Mouse (Mus musculus): ENCODE data around the gene Wdr82. TPM values are rescaled to one million over a fixed set of nuclear protein-coding genes. Genes with fewer than 3 reads are reported as not detected.
A peak's percentile ranks its signal among the peaks of the same experiment; 100 is the strongest.
"Not testable (repeated sequence)": the region's sequence is repeated elsewhere in the genome, so short reads cannot be mapped to it uniquely, and the experiment has no call there.

Wdr82 gene
- total RNA-seq, 2 experiments from 2014 or later: 34.6 to 43.4 TPM

DNA sequence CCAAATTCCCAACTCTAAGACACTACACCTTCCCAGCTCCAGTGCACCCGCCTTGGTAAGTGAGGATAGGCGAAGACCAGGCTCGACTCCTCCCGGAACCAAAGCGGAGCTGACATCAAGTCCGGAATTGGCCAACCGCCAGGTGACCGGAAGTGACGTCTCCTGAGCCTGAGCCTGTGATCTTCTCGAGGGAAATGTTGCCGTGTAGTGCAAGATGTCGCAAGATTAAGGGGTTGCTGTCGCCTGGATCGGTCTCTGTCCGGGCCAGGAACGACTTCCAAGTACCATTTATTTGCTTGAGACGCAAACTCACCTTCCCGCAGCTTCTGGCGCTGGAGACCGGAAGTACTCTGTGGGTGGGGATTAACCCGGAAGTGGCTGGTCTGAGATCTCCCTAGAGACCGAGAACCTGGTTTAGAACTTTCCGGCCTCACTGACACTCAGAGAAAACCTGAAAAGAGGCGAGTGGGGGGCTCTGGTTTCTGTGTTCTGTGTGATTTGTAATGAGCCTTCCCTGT is 10.9 kb upstream of the Wdr82 start:
- intact Hi-C loops (cut with DNase I): loop anchor here (1.0 to 5.0 kb wide), 6 partner anchors 10 to 317 kb away; partner anchors contain the start of genes Parp3, Rrp9, Twf2 and Wdr82
- DNase-seq: peak; percentile 99

DNA sequence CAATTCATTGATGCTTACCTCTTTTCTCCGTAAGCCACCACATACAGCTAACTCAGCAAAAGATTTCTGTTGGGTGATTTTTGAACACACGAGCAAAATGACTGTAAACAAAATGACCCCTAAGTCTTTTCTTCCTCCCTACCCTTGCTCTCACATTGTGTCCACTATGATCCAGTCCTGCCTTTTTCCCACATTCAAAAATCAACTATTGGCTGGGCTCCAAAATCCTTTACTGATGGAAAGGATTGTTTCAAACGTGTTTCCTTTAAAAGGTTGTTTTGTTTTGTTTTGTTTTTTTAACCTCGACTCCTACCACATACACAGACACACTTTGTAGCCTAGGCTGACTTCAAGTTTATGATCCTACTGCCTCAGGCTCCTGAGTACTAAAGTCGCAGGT is 10.3 kb upstream of the Wdr82 start:
- intact Hi-C loops (cut with DNase I): loop anchor here (1.0 to 5.0 kb wide), 2 partner anchors 10 to 42 kb away; partner anchors contain the start of genes Twf2 and Wdr82
- no peak for DNase-seq

- intact Hi-C loops (cut with DNase I): no loop called here
- DNase-seq: no peak
Observed at GRCm38 (mm10) chr9:106166709-106167108, 4.0 kb upstream of the Wdr82 start.

DNA sequence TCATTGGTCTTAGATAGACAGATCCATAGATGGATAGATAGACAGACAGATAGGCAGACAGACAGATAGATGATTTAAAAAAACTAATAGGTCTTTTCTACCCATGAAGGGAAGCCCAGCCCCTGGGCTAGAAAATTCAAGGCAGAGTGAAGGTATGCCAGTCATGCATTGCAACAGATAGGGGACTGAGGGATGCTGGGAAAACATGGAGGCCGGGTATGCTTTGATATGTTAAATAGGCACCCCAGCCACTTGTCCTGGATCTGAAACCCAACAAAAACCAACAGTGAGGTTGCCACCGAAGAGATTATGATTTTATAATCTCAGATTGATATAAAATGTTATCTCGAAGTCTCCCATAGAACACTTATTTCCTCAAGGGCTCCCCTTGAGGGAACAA is 3.5 kb upstream of the Wdr82 start:
- intact Hi-C loops (cut with DNase I): no loop called here
- DNase-seq: no peak

DNA sequence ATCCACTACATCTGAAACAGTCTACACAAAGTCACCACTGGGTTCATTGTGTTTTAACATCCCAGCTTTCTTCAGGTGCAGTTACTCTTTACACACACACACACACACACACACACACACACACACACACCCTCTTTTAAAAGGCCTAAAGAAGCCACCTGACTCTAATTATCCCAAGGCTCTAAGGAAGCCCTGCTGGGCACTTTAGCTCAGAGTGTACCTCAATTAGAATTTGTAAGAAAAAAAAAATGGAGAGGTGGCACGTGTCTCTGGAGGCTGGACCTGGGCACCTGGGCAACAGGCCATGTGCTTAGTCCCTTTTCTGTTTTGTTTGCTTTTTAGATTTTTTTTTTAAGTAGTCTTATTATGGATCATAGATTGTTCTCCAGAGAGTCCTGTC is 3.0 kb upstream of the Wdr82 start:
- no peak for DNase-seq
- intact Hi-C loops (cut with DNase I): no loop called here

- intact Hi-C loops (cut with DNase I): not testable (repeated sequence)
Observed at GRCm38 (mm10) chr9:106169006-106169405, 1.7 kb upstream of the Wdr82 start.

DNA sequence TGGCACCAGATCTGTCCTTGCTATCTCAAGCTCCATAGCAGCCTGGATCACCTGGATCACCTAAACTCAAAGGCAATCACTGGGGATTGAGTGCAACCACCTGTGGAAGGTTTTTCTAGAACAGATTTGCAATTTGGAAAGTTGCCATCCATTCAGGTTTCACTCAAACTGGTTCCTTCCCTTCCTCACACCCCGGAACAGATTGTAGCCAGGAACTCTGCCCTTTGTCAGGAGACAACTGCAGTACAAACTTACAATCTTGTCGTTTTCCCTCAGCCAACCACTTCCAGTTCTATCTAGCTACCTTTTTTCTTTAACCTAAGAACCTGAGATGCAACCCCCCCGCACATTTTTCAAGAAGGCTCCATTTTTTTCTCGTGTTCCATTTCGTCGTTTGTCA is 811 bp upstream of the Wdr82 start:
- intact Hi-C loops (cut with DNase I): loop anchor here (1.0 to 10.0 kb wide), 2 partner anchors 10 to 715 kb away; partner anchors contain the start of gene Rbm15b
- DNase-seq: no peak

More at GRCm38 (mm10) chr9:106169006-106169405, 1.7 kb upstream of the Wdr82 start:
- not testable (repeated sequence) for DNase-seq

DNA sequence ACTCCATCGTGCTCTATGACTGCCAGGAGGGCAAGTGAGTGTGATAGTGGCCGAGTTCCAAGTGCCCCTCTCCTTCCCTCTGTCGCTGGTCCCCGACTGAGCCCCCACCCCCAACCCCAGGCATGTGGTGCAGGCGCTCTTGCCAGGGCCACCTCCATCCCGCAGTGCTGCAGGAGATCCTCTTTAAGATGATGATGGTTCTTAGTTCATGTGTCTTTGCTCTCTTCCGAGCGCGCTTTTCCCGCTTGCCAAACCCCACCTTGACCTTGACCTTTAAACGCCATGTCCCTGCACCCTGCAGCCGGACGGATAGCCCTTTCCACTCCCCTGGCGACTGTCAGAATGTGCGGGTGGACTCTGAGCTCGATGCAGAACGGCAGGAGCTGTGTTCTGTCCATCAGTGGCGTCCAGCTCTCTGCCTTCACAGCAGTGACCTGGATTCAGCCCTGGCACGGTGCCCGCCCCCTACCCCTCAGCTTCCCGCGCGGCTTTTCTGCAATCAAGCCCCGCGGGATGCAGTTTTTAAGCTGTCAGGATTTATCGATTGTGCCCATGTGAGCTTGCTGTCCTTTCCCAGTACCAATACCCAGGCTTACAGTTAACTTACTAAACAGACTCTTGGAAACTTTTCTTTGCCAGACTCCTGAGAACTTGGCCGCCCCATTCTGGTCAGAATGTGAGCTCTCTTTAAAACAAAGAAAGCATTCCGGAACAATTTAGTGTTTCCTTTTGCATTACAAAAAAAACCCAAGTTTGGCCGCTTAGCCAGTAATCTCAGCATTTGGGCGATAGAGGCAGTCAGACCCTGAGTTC is 824 bp downstream of the Wdr82 start:
- peak; percentile 72 to 76 for DNase-seq
- intact Hi-C loops (cut with DNase I): loop anchor here (2.0 to 10.0 kb wide), 2 partner anchors 25 to 713 kb away; partner anchors contain the start of gene Rbm15b

DNA sequence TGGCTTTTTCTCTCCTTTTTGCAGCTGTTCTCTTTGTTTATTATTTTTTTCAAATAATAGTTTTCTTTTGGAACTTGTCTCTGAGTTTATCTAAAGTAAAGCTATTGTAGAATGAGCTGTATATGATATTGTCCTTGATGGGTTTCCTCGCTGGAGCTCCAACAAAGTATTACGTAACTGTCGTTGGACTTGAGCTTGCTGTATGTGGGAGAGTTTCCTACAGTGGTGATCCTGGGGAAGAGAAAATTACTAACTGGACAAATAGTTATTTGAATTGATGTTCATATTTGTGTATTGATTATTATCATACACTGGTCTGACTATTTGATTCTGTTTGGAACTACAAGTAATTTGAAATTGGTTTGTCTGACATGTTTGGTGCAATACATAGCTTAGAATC is 1.8 kb downstream of the Wdr82 start:
- intact Hi-C loops (cut with DNase I): loop anchor here (2.0 to 10.0 kb wide), 2 partner anchors 24 to 712 kb away; partner anchors contain the start of gene Rbm15b

DNA sequence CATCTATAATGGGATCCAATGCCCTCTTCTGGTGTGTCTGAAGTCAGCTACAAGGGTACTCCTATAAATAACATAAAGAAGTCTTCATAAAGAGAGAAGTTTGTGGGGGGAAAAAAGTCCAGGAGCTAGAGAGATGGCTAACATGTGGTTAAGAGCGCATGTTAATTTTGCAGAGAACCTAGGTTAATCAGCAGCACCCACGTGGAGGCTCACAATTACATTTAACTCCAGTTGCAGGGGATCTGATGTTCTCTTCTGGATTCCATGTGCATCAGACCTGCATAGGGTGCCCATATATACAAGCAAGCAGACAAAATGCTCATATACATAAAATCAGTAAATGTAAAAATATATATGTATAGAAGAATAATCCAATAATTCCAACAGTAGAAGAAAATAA is 2.6 kb downstream of the Wdr82 start:
- intact Hi-C loops (cut with DNase I): loop anchor here (2.0 to 10.0 kb wide), 2 partner anchors 23 to 711 kb away; partner anchors contain the start of gene Rbm15b
- DNase-seq: no peak

More for the DNA sequence above, 1.8 kb downstream of the Wdr82 start:
- DNase-seq: no peak

DNA sequence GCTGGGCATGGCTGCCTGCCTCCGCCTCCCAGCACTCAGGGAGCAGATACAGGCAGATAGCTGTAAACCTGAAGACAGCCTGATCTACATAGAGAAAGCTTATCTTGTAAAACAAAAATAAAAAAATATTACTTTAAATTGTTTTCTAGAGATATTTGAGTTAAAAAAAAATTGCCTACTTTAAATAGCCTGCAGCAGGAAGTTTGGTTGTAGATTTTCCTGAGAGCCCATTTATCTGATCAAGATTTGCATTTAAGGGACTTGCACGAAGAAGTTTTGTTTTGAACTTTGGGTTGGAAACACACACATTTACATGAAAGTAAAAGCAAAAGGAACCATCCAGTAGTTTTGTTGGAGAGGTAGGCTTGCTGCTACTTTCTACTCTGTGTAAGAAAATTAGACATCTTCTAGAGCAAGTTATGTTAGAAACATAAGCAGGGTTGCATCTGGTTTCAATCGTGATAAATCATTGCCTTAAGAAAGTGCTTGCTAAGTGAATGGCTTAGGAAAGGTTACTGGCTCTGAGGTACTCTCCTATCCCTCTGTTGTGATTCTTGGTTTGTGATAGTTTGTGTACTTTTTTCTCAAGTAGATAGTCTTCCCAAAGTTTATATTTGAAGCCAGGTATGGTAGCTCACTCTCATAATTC is 4.9 kb downstream of the Wdr82 start:
- intact Hi-C loops (cut with DNase I): loop anchor here (10.0 kb wide), 1 partner anchor 709 kb away; the partner anchor contains the start of gene Rbm15b
- DNase-seq: no peak

- no peak for DNase-seq
- intact Hi-C loops (cut with DNase I): loop anchor here (10.0 kb wide), 1 partner anchor 708 kb away; the partner anchor contains the start of gene Rbm15b
Observed at GRCm38 (mm10) chr9:106176769-106177168, 6.0 kb downstream of the Wdr82 start.

- intact Hi-C loops (cut with DNase I): loop anchor here (10.0 kb wide), 1 partner anchor 707 kb away; the partner anchor contains the start of gene Rbm15b
- DNase-seq: no peak
Observed at GRCm38 (mm10) chr9:106177799-106178198, 7.1 kb downstream of the Wdr82 start.

DNA sequence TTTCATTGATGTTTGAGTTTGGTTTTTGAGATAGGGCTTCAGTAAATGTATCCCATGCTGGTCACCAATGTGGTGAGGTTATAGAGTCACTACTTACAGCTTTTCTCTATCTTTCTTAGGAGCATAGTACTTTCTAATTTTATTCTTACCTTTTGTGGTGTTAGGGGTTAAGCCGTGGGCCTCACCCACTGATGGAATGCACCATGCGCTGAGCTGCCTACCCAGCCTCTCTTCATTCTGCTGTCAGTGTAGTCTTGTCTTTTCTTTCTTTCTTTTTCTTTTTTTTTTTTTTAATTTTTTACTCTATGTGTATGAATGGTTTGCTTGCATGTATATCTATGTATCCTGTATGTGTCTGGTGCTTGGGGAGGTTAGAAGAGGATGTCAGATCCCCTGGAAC is 8.7 kb downstream of the Wdr82 start:
- intact Hi-C loops (cut with DNase I): loop anchor here (10.0 kb wide), 1 partner anchor 705 kb away; the partner anchor contains the start of gene Rbm15b

DNA sequence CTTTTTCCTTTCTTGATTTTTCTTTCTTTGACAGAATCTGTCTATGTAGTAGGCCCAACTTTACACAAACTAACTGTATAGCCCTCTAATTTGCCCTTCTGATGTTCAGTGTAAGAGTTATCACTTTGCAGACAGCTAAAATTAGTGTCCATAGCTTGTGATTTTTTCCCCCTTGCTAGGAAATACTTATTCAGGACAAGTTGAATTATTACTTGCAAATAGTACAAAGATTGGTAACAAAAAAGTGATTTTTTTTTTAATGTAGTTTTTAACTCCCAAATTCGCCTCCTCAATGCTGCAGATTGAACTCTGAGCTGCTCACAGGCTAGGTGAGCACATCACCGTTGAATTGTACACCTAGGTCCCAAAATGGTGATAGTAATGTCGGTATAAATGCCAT is 9.2 kb downstream of the Wdr82 start:
- intact Hi-C loops (cut with DNase I): loop anchor here (10.0 kb wide), 1 partner anchor 705 kb away; the partner anchor contains the start of gene Rbm15b
- DNase-seq: no peak

More for the DNA sequence above, 8.7 kb downstream of the Wdr82 start:
- no peak for DNase-seq

- intact Hi-C loops (cut with DNase I): no loop called here
Observed at GRCm38 (mm10) chr9:106182146-106182545, 11.4 kb downstream of the Wdr82 start.

DNA sequence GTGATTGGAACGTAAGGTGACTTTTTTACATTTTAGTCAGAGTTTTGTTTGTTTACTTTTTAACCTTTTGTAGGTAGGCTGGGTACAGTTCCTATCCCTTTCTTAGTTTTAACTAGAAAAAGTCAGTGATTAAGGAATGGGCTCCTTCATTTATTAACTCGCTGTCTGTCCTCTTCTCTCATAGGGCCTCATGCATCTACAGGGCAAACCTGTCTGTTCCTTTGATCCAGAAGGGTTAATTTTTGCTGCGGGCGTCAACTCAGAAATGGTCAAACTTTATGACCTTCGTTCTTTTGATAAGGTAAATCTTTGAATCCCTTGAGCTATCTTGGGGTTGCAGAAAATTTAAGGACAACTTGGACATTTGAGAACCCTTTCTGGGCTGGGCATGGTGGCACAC is 13.3 kb downstream of the Wdr82 start:
- intact Hi-C loops (cut with DNase I): no loop called here
- DNase-seq: no peak

More at GRCm38 (mm10) chr9:106182146-106182545, 11.4 kb downstream of the Wdr82 start:
- DNase-seq: no peak

DNA sequence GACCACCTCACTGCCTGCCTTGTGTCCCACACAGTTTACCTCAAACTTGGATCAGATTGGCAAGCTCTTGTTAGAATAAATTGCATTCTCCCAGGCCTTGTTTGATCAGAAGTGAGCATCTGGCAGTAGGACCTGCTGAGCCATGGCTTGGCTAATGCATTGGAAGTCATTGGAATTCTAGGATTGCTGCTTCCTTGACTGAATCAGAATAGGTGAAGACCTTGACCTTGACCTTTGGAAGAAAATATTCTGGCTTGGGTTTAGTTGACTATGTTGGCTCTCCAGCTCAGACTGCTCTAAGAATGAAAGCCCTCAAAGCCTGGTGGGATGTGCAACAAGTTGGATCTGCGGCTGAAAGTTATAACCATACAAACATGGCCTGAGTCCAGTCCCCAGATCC is 20.6 kb downstream of the Wdr82 start:
- intact Hi-C loops (cut with DNase I): no loop called here
- DNase-seq: no peak

DNA sequence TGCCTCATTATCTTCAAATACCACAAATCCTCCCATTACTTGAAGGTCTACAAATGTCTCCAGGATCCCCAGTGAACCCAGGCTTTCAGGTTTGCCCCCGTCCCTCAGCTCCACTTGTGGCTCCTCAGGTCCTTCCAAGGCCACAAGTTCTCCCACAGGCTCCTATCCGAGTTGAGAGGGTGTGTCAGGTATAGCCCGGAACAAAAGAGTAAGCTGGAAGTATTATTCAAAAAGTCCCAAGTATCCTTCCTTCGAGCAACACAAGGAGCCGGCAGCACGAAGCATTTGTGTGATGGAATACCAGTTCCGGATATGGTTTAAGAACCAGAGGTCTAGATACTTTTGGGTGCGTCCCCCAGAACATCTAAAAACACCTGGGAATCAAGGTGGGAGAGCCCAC is 21.3 kb downstream of the Wdr82 start:
- DNase-seq: no peak

GRCm38 (mm10) chr9:106192998-106193397 is 22.3 kb downstream of the Wdr82 start:
- no peak for DNase-seq
- intact Hi-C loops (cut with DNase I): no loop called here

More for the DNA sequence above, 21.3 kb downstream of the Wdr82 start:
- intact Hi-C loops (cut with DNase I): no loop called here

Data from heart, postnatal 36 days (tissue).